Mouse (Mus musculus): Measurements from ENCODE around the gene Tubg2.
"Not testable (repeated sequence)": the region's sequence is repeated elsewhere in the genome, so short reads cannot be mapped to it uniquely, and the experiment has no call there.

Tubg2 gene

GRCm38 (mm10) chr11:101155728-101156371 is at the start of gene Tubg2:
Tubg2 (plus strand) TSS chr11:101155907.
- peak; percentile 71 for DNase-seq

- DNase-seq = no peak
Measured at GRCm38 (mm10) chr11:101109351-101109750, 46.4 kb upstream of the Tubg2 start.

- no peak for DNase-seq
Measured at GRCm38 (mm10) chr11:101110708-101111107, 45.0 kb upstream of the Tubg2 start.

GRCm38 (mm10) chr11:101111178-101111577 is 44.5 kb upstream of the Tubg2 start:
- no peak for DNase-seq

DNA sequence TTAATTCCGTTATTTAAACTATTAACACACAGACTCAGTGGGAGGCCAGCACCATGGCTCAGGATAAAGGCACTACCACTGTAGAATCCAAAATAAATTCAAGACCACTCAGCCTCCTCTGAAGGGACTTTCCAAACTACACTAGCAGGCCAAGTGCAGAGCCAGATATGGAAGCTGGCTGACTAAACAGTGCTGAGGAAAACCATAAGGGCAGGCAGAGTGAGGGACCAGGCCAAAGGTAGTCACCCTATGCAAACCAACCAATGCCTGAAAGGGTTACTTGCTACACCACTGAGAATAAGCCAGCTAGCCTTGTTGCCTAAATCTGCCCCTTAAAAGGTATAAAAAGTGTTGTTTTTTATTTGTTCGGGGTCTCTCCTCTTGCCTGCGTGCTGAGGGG is 43.5 kb upstream of the Tubg2 start:
- no peak for DNase-seq

- no peak for DNase-seq
Measured at GRCm38 (mm10) chr11:101115564-101115963, 40.1 kb upstream of the Tubg2 start.

DNA sequence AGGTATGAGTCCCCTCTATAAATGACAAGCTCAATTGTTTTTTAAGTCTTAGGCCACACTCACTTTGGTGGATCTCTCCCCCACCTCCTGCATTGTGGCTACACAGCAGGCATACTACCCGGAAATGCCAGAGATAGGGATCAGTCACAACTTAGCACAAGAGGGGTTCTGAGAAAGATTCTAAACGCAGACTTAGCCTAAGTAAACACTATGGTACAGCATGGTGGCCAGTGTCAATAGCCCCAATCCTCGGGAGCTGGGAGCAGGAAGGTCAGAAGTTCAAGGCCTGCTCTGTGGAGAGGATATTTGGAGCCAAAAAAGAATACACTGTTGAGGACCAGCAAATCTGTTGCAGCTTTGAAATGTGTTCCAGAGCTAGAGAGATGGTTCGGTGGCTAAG is 37.6 kb upstream of the Tubg2 start:
- DNase-seq = peak; percentile 14

DNA sequence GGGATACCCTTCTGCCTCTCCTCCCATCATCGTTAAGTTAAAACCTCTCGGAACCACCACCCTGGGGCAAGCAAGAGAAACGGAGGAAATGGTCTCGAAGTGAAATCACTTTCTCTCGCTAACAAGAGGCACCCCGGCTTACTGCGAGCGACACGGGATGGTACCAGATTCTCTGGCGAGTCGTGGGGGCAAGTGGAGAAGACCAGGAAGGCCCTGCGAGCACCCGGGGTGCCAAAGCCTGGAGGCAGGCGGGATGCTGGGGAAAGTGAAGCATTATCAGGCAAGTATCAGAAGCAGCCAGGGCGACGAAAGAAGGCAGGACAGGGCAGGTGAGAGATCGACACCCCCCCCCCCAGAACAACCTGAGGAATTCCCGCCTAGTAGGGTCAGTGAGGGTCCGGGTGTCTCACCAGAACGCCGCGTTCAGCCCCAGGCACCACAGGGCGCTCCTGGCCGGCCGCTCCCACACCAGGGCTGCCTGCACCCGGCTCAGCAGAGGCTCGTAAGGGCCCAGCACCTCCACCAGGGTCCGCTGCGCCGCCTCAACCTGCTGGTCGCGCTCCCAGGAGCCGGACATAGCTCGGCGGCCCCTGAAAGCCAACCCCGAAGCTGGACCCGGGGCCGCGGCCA is 36.5 kb upstream of the Tubg2 start:
- DNase-seq = no peak

GRCm38 (mm10) chr11:101119761-101120544 is 35.8 kb upstream of the Tubg2 start, which contains the start of the genes Retreg3 and Tubg1:
Retreg3 (minus strand) TSS chr11:101119893.
Tubg1 (plus strand) TSS chr11:101119938.
- DNase-seq = peak; percentile 99

- peak; percentile 27 for DNase-seq
Measured at GRCm38 (mm10) chr11:101120545-101121188, 35.0 kb upstream of the Tubg2 start.

- DNase-seq = not testable (repeated sequence)
Measured at GRCm38 (mm10) chr11:101124494-101124893, 31.2 kb upstream of the Tubg2 start.

GRCm38 (mm10) chr11:101125008-101125407 is 30.7 kb upstream of the Tubg2 start:
- DNase-seq = not testable (repeated sequence)

DNA sequence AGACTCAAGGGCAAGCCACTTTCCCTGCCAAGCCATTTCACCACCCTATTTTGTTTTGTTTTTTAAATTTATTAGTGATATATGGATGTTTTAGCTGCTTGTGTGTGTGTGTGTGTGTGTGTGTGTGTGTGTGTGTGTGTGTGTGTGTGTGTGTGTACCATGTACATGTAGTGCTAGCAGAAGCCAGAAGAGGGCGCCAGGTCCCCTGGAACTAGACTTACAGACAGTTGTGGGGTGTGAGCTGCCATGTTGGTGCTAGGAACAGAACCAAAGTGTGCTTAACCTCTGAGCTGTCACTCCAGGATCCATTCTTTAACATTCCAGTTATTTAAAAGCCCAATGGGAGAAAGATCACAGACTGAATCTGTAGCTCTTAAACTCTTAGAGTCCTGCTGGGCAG is 28.6 kb upstream of the Tubg2 start:
- DNase-seq = peak; percentile 27

- DNase-seq = no peak
Measured at GRCm38 (mm10) chr11:101128996-101129577, 26.6 kb upstream of the Tubg2 start.

DNA sequence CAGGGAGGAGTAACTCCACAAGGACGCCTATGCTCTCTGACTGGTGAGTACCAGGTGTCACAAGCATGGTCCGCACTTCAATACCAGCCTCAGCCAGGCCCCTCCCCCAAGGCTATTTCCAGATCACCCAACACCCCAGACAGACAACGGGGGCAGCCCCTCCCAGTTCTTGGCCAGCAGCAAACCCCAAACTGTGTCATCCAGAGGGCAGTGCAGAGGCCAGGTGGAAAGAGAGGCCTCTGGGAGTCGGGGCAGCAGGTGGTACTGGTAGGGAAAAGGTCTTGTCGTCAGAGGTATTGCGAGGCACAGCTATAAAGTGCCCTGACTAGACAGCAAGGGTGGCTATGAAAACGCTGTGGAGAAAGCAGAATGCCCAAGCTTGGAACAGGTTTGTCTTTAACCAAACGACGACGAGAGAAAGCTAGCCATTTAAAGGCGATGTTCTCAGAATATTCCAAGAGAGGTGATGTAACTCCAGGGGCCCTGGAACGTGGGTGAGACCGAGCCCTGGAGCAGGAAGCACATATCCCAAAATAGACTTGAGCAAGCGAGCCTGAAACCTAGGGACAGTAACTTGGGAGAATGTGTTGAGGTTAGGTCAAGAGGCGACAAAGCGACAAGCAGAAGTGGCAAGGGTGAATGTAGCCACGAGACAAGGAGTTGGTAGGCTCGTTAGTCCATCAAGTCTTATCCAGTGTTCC is 25.5 kb upstream of the Tubg2 start:
- DNase-seq = no peak

GRCm38 (mm10) chr11:101131187-101131586 is 24.5 kb upstream of the Tubg2 start:
- no peak for DNase-seq

- peak; percentile 40 for DNase-seq
Measured at GRCm38 (mm10) chr11:101131701-101132100, 24.0 kb upstream of the Tubg2 start.

- DNase-seq = no peak
Measured at GRCm38 (mm10) chr11:101133037-101133436, 22.7 kb upstream of the Tubg2 start.

DNA sequence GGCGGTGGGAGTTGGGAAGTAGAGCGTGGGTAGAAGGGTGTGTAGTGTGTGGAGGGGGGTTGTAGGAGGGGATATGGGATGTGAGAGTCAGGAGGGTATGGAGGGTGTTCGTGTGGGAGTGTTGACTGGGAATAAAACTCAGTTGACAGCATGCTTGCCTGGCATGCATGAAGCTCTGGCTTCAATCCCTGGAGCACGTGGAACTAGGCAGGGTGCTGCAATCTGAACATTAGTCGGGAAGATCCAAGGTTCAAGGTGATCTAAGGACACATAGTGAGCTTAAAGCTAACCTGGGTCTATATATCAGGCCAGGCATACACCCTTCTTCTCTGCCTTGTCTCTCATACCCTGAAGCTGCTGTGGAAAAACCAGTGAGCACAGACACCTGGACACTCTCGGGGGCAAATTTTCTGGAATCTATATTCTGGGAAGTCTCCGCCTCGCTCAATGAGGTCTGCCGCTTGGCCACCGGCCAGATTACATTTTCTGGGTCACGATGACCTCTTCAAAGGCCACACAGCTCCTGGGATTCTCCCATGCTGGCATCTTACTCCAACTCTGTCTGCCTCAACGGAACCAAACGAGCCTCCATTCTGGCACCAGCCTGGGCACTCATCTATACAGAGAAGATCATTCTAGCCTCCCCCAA is 21.4 kb upstream of the Tubg2 start:
- DNase-seq = no peak

GRCm38 (mm10) chr11:101137000-101137399 is 18.7 kb upstream of the Tubg2 start:
- DNase-seq = no peak

DNA sequence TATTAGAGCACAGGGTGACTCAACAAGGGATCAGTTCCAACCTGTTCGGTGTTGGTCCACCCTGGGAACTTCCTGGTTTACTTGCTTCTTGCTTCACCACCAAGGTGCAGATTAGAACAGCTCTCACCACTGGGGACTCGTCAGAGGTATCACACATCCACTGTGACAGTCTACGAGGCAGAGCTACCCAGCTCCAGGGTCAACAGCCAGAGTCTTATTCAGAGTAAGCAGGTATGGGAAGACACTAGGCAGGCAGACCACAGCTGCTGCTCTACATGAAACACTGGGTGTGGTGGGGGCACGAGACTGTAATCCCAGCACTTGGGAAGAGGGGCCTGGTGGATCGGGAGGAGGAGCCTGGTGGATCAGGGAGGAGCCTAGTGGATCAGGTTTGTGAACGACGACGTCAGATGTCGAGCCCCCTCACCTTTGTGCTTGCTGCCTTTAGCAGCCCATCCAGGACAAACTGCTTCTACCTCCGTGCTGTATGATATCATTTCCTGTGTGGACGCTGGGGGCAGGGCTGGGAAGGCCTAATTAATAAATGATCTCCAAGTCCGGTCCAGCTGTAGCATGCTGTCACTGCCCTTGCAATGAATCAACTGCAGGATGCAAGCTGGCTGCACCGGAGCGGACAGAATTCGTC is 17.0 kb upstream of the Tubg2 start:
- DNase-seq = no peak
